Mouse (Mus musculus): ENCODE data around the gene Gm10282. TPM values are rescaled to one million over a fixed set of nuclear protein-coding genes. Genes with fewer than 3 reads are reported as not detected.

The Gm10282 gene
- polyA plus RNA-seq, 1 experiment from 2014 or later, result 30.6 TPM

- H3K4me2 ChIP-seq (replicated peaks; ENCODE audit: low read depth, low read length), result peak within 1 kb of the TSS; percentile 82
- WGBS, result under 1% methylated on average over 46 of the region's 46 CpGs
- H3K4me3 ChIP-seq (ENCODE audit: low read length), result peak within 1 kb of the TSS; percentile 70
- no peaks in the 10 kb centered on the region for H3K36me3 ChIP-seq (ENCODE audit: insufficient read depth, low read length)
- peak within 1 kb of the TSS; percentile 62; the same call in 1 of the 2 replicates for H3K27ac ChIP-seq (ENCODE audit: low read length)
- ATAC-seq (ENCODE audit: low FRiP score, low TSS enrichment), result peak; percentile 98
- peak within 1 kb of the TSS; percentile 72 for H3K9ac ChIP-seq (replicated peaks; ENCODE audit: low read length)
- H3K27me3 ChIP-seq (ENCODE audit: insufficient read depth, low read length), result peaks cover 28% of the 10 kb centered on the region
- H3K4me1 ChIP-seq (ENCODE audit: insufficient read depth, low read length), result peaks cover 7% of the 10 kb centered on the region; the same call in 1 of the 2 replicates
- no peaks in the 10 kb centered on the region for H3K9me3 ChIP-seq (ENCODE audit: low read length)
Observed at GRCm38 (mm10) chr8:72318801-72319322, 13.8 kb upstream of the Gm10282 start, which contains the start of gene Klf2. Klf2 (plus strand) TSS chr8:72319033.

DNA sequence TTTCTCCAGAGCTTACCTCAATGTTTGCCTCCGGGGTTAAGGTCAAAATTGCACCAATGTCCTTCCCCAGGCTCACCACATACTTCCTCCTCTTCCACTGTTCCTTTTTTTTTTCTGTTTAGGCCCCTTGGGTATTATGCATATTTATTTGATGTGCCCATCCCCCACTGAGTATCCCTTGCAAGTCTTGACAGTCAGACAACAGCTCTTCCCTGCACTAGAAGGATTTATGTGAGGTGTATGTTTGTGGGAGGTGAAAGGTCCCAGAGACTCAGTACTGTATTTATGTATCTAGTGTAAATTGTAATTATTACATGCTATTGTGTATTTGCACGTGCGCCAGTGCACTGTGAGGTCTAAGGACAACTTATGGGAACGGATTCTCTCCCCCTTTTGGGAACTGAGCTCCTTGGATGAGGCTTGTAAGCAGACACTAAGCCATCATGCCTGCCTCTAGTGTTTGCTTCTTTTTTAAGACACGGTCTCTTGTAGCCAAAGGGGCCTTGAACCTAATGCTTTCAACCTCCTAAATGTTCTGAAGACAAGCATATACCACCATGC is 12.8 kb upstream of the Gm10282 start:
- no peaks in the 10 kb centered on the region for H3K9me3 ChIP-seq (ENCODE audit: low read length)
- H3K4me3 ChIP-seq (ENCODE audit: low read length), result no peak overlapping the region
- H3K36me3 ChIP-seq (ENCODE audit: insufficient read depth, low read length), result no peaks in the 10 kb centered on the region
- peaks cover 28% of the 10 kb centered on the region for H3K27me3 ChIP-seq (ENCODE audit: insufficient read depth, low read length)
- WGBS, result 48% methylated on average over 5 of the region's 5 CpGs
- ATAC-seq (ENCODE audit: low FRiP score, low TSS enrichment), result no peak
- no peak overlapping the region for H3K9ac ChIP-seq (replicated peaks; ENCODE audit: low read length)
- H3K4me1 ChIP-seq (ENCODE audit: insufficient read depth, low read length), result peaks cover 7% of the 10 kb centered on the region; the same call in 1 of the 2 replicates
- H3K4me2 ChIP-seq (replicated peaks; ENCODE audit: low read depth, low read length), result no peak overlapping the region
- H3K27ac ChIP-seq (ENCODE audit: low read length), result no peak overlapping the region

DNA sequence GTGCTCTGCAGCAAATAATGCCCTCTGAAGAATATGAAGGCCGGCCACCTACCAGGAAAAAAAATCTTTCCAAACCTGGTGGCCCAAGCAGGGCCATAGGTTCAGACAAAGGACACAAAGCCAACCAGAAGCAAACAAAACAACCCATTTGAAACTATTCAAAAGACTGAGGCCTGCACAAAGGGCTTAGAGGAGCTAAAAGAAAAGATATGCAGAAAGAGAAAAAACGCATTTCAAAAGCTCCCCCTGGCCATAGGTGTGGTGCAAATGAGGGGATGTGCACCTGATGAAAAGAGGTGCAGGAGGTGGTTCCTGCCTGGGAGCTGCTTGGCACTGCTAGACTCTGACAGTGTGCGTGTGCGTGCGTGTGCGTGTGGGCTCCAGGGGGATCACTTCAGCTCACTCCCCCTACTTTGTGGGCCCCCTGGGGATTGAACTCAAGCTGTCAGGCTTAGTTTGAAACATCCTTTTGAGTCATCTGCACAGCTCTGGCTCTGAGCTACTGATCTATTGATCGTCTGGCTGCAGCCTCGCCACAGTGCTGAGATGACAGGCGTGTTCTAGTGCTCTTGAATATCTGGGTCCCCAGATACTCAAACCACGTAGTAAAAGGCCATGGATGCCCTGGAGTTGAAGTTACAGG is 11.1 kb upstream of the Gm10282 start:
- no peaks in the 10 kb centered on the region for H3K36me3 ChIP-seq (ENCODE audit: insufficient read depth, low read length)
- 70% methylated on average over 10 of the region's 10 CpGs for whole genome bisulfite sequencing
- peaks cover 4% of the 10 kb centered on the region; the same call in 1 of the 2 replicates for H3K4me1 ChIP-seq (ENCODE audit: insufficient read depth, low read length)
- H3K9ac ChIP-seq (replicated peaks; ENCODE audit: low read length), result no peak overlapping the region
- no peak for ATAC-seq (ENCODE audit: low FRiP score, low TSS enrichment)
- H3K4me2 ChIP-seq (replicated peaks; ENCODE audit: low read depth, low read length), result no peak overlapping the region
- no peaks in the 10 kb centered on the region for H3K9me3 ChIP-seq (ENCODE audit: low read length)
- no peak overlapping the region for H3K27ac ChIP-seq (ENCODE audit: low read length)
- H3K27me3 ChIP-seq (ENCODE audit: insufficient read depth, low read length), result peaks cover 21% of the 10 kb centered on the region
- H3K4me3 ChIP-seq (ENCODE audit: low read length), result no peak overlapping the region

- peaks cover 6% of the 10 kb centered on the region; the same call in 1 of the 2 replicates for H3K4me1 ChIP-seq (ENCODE audit: insufficient read depth, low read length)
- 89% methylated on average over 3 of the region's 3 CpGs for WGBS
Observed at GRCm38 (mm10) chr8:72312926-72313518, 8.0 kb upstream of the Gm10282 start.

DNA sequence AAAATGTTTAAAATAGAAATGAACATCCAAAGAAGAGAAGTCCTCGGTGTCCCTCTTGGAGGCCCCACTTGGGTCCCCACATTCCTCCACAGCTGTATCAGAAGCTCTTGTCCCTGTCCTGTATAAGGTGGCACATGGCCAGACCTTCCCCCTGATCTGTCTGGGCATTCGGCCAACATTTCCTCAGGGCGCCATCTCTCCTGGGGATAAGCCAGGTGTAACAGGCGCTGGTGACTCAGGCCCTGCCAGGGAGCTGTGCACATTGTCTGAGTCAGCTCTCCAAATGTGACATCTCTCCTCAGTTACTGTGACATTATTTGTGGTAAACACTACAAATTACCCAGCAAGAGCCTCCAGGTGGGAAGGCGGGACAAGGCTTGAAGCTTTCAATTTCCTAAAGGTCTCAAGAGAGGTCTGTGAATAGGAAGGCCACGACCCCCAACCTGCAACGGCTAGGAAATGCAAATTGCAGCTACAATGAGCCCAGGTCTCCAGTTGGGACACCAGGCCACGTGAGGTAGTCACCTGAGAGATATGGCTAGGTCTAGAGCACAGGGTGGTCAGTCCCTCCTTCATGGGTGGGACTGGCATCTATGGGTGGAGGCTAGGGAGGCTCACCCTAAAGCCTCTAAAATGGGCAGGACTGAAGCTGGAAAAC is 5.9 kb upstream of the Gm10282 start:
- 50% methylated on average over 8 of the region's 8 CpGs for WGBS
- peak; percentile 60; the same call in 1 of the 2 replicates for ATAC-seq (ENCODE audit: low FRiP score, low TSS enrichment)
- no peaks in the 10 kb centered on the region for H3K9me3 ChIP-seq (ENCODE audit: low read length)
- H3K27me3 ChIP-seq (ENCODE audit: insufficient read depth, low read length), result no peaks in the 10 kb centered on the region
- H3K4me2 ChIP-seq (replicated peaks; ENCODE audit: low read depth, low read length), result no peak overlapping the region
- H3K4me3 ChIP-seq (ENCODE audit: low read length), result no peak overlapping the region
- H3K27ac ChIP-seq (ENCODE audit: low read length), result no peak overlapping the region
- no peaks in the 10 kb centered on the region for H3K36me3 ChIP-seq (ENCODE audit: insufficient read depth, low read length)
- peaks cover 3% of the 10 kb centered on the region; the same call in 1 of the 2 replicates for H3K4me1 ChIP-seq (ENCODE audit: insufficient read depth, low read length)
- no peak overlapping the region for H3K9ac ChIP-seq (replicated peaks; ENCODE audit: low read length)

More at GRCm38 (mm10) chr8:72312926-72313518, 8.0 kb upstream of the Gm10282 start:
- H3K4me3 ChIP-seq (ENCODE audit: low read length), result no peak overlapping the region
- H3K4me2 ChIP-seq (replicated peaks; ENCODE audit: low read depth, low read length), result no peak overlapping the region
- H3K27me3 ChIP-seq (ENCODE audit: insufficient read depth, low read length), result no peaks in the 10 kb centered on the region; the same call in 1 of the 2 replicates
- no peaks in the 10 kb centered on the region for H3K9me3 ChIP-seq (ENCODE audit: low read length)
- no peak overlapping the region for H3K27ac ChIP-seq (ENCODE audit: low read length)
- no peak overlapping the region for H3K9ac ChIP-seq (replicated peaks; ENCODE audit: low read length)
- H3K36me3 ChIP-seq (ENCODE audit: insufficient read depth, low read length), result no peaks in the 10 kb centered on the region
- no peak for ATAC-seq (ENCODE audit: low FRiP score, low TSS enrichment)

GRCm38 (mm10) chr8:72308276-72308675 is 3.2 kb upstream of the Gm10282 start:
- Histone ChIP-seq H3K27me3 (ENCODE audit: insufficient read depth, low read length) (no peaks in the 10 kb centered on the region), H3K9me3 (ENCODE audit: low read length) (no peaks in the 10 kb centered on the region), H3K36me3 (ENCODE audit: insufficient read depth, low read length) (no peaks in the 10 kb centered on the region), H3K4me3 (ENCODE audit: low read length) (no peak overlapping the region), H3K4me2 (replicated peaks; ENCODE audit: low read depth, low read length) (no peak overlapping the region), H3K27ac (ENCODE audit: low read length) (no peak overlapping the region), H3K9ac (replicated peaks; ENCODE audit: low read length) (no peak overlapping the region), H3K4me1 (ENCODE audit: insufficient read depth, low read length) (0 out of 2 replicates have a peak, but pooled peaks cover 3% of the 10 kb centered on the region)
- 55% methylated on average over 6 of the region's 6 CpGs for WGBS
- no peak for ATAC-seq (ENCODE audit: low FRiP score, low TSS enrichment)

- 85% methylated on average over 5 of the region's 5 CpGs for WGBS
- no peak for ATAC-seq (ENCODE audit: low FRiP score, low TSS enrichment)
- Histone ChIP-seq H3K9me3 (ENCODE audit: low read length) (no peaks in the 10 kb centered on the region), H3K4me1 (ENCODE audit: insufficient read depth, low read length) (peaks cover 3% of the 10 kb centered on the region; the same call in 1 of the 2 replicates), H3K4me2 (replicated peaks; ENCODE audit: low read depth, low read length) (no peak overlapping the region), H3K27ac (ENCODE audit: low read length) (no peak overlapping the region), H3K4me3 (ENCODE audit: low read length) (no peak overlapping the region), H3K36me3 (ENCODE audit: insufficient read depth, low read length) (no peaks in the 10 kb centered on the region), H3K9ac (replicated peaks; ENCODE audit: low read length) (no peak overlapping the region), H3K27me3 (ENCODE audit: insufficient read depth, low read length) (no peaks in the 10 kb centered on the region)
Observed at GRCm38 (mm10) chr8:72306913-72307312, 1.9 kb upstream of the Gm10282 start.

GRCm38 (mm10) chr8:72303633-72304032 is 1.4 kb downstream of the Gm10282 start:
- no peak overlapping the region for H3K27ac ChIP-seq (ENCODE audit: low read length)
- ATAC-seq (ENCODE audit: low FRiP score, low TSS enrichment), result no peak
- 52% methylated on average over 8 of the region's 8 CpGs for WGBS
- H3K9ac ChIP-seq (replicated peaks; ENCODE audit: low read length), result no peak overlapping the region
- H3K4me2 ChIP-seq (replicated peaks; ENCODE audit: low read depth, low read length), result no peak overlapping the region
- H3K4me3 ChIP-seq (ENCODE audit: low read length), result no peak overlapping the region
- H3K27me3 ChIP-seq (ENCODE audit: insufficient read depth, low read length), result no peaks in the 10 kb centered on the region
- no peaks in the 10 kb centered on the region for H3K36me3 ChIP-seq (ENCODE audit: insufficient read depth, low read length)
- no peaks in the 10 kb centered on the region for H3K9me3 ChIP-seq (ENCODE audit: low read length)
- H3K4me1 ChIP-seq (ENCODE audit: insufficient read depth, low read length), result no peaks in the 10 kb centered on the region; the same call in 1 of the 2 replicates

- Histone ChIP-seq H3K27ac (ENCODE audit: low read length) (no peak overlapping the region; the same call in 1 of the 2 replicates), H3K9me3 (ENCODE audit: low read length) (no peaks in the 10 kb centered on the region), H3K9ac (replicated peaks; ENCODE audit: low read length) (no peak overlapping the region), H3K4me3 (ENCODE audit: low read length) (no peak overlapping the region), H3K4me2 (replicated peaks; ENCODE audit: low read depth, low read length) (no peak overlapping the region), H3K4me1 (ENCODE audit: insufficient read depth, low read length) (no peaks in the 10 kb centered on the region; the same call in 1 of the 2 replicates), H3K27me3 (ENCODE audit: insufficient read depth, low read length) (no peaks in the 10 kb centered on the region), H3K36me3 (ENCODE audit: insufficient read depth, low read length) (no peaks in the 10 kb centered on the region)
- ATAC-seq (ENCODE audit: low FRiP score, low TSS enrichment), result no peak
- 60% methylated on average over 8 of the region's 8 CpGs for WGBS
Observed at GRCm38 (mm10) chr8:72302986-72303612, 2.0 kb downstream of the Gm10282 start.
